Mouse (Mus musculus) CH12.LX (cell line): ENCODE results near the gene Lingo3.

Experiments
- CTCF ChIP-seq, 2 experiments: IDR thresholded peaks in 1 of 2; conservative IDR thresholded peaks in 1 of 2; 2 replicates each; pipeline ENCODE4 v1.5.1; 2011 to 2012; ENCODE audit warnings: low read depth in 2 of 2, low read length in 2 of 2, improper control_type of control experiment in 1 of 2, inconsistent platforms in 1 of 2, mild to moderate bottlenecking in 1 of 2, moderate library complexity in 1 of 2
- EP300 ChIP-seq: IDR thresholded peaks from 2 replicates; pipeline ENCODE4 v1.6.1; 2011; ENCODE audit warnings: low read length, improper control_type of control experiment
- GABPA ChIP-seq: IDR thresholded peaks from 2 replicates; pipeline ENCODE4 v1.6.1; 2012; ENCODE audit warnings: low read depth, low read length, improper control_type of control experiment, inconsistent platforms; ENCODE audit not compliant: insufficient replicate concordance
- KAT2A ChIP-seq: IDR thresholded peaks from 2 replicates; pipeline ENCODE4 v1.6.1; 2012; ENCODE audit warnings: low read length, improper control_type of control experiment, inconsistent platforms; ENCODE audit not compliant: insufficient replicate concordance
- MAFK ChIP-seq: IDR thresholded peaks from 2 replicates; pipeline ENCODE4 v1.6.1; 2011; ENCODE audit warnings: low read length, improper control_type of control experiment; ENCODE audit not compliant: insufficient replicate concordance
- MAX ChIP-seq: IDR thresholded peaks from 2 replicates; pipeline ENCODE4 v1.6.1; 2011; ENCODE audit warnings: low read length, improper control_type of control experiment
- MEF2A ChIP-seq: IDR thresholded peaks from 2 replicates; pipeline ENCODE4 v1.6.1; 2014; ENCODE audit warnings: low read depth, mild to moderate bottlenecking, inconsistent platforms, low read length, improper control_type of control experiment, borderline replicate concordance
- NELFE ChIP-seq: IDR thresholded peaks from 2 replicates; pipeline ENCODE4 v1.6.1; 2011; ENCODE audit warnings: low read depth, low read length, improper control_type of control experiment
- POLR2A ChIP-seq: IDR thresholded peaks from 2 replicates; pipeline ENCODE4 v1.6.1; 2011; ENCODE audit warnings: low read depth, mild to moderate bottlenecking, improper control_type of control experiment, low read length
- RCOR1 ChIP-seq: conservative IDR thresholded peaks from 2 replicates; pipeline ENCODE4 v1.6.1; 2012; ENCODE audit warnings: low read depth, mild to moderate bottlenecking, inconsistent platforms, low read length, improper control_type of control experiment
- UBTF ChIP-seq: IDR thresholded peaks from 2 replicates; pipeline ENCODE4 v1.6.1; 2012; ENCODE audit warnings: low read depth, mild to moderate bottlenecking, inconsistent platforms, low read length, improper control_type of control experiment, moderate library complexity
- USF1 ChIP-seq: IDR thresholded peaks from 2 replicates; pipeline ENCODE4 v1.6.1; 2014; ENCODE audit warnings: low read depth, mild to moderate bottlenecking, inconsistent platforms, low read length, improper control_type of control experiment
- ZC3H11A ChIP-seq: IDR thresholded peaks from 2 replicates; pipeline ENCODE4 v1.6.1; 2012; ENCODE audit warnings: low read depth, mild to moderate bottlenecking, inconsistent platforms, low read length, improper control_type of control experiment
- ZNF384 ChIP-seq: IDR thresholded peaks from 2 replicates; pipeline ENCODE4 v1.6.1; 2012; ENCODE audit warnings: low read depth, low read length, improper control_type of control experiment, inconsistent platforms

GRCm38 (mm10) chr10:80793803-80794202, 50.0 kb downstream of the Lingo3 start:
- TF ChIP-seq CTCF (conservative IDR thresholded peaks at IDR 0.05 in 1 of 2, IDR thresholded peaks at IDR 0.05 in 1 of 2; ENCODE audit: low read depth in 2 of 2, low read length in 2 of 2): no peak
- no peak for TF ChIP-seq USF1
- TF ChIP-seq ZNF384: no peak
- 0 out of 2 replicates have a peak, but pooled peaks have one; percentile 4 for TF ChIP-seq POLR2A
- no peak for TF ChIP-seq ZC3H11A
- no peak for TF ChIP-seq UBTF
- TF ChIP-seq MEF2A: no peak
- TF ChIP-seq RCOR1: no peak
- TF ChIP-seq NELFE: no peak
- no peak for TF ChIP-seq KAT2A
- no peak for TF ChIP-seq GABPA
- TF ChIP-seq MAFK: no peak
- TF ChIP-seq MAX: no peak
- TF ChIP-seq EP300: no peak
